Mouse (Mus musculus) 3T3-L1 (cell line): ENCODE measurements at regions not wholly inside any gene's neighbourhood (a gene's known extent, or its start where the extent isn't known, plus 50 kb on each side); places are given as distances from the start of the nearest gene placed in this dataset.

Experiments
- DNase-seq: peaks from one replicate; pipeline ENCODE4 v3.0.0-alpha.2; 2015; ENCODE audit warnings: low read depth, low spot score

DNA sequence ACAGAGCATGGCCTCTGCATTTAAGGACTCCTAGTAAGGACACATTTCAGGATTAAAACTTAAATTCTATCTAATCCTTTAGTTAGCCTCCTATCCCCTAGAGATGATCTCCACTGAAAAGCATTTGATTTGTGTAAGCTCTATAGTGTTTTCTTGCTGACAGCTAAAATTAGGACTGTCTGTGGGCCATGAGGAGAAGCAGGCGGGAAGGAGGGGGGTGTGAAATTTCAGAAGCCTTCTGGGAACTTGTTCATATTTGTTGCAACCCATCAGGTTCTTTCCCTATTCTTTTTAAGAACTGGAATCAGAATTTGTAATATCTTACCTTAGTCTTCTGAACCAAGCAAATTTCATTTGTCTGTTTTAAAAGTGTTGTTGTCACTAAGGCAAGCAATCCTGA lies 114.7 kb upstream of the Sp4 start:
- DNase-seq, result no peak

DNA sequence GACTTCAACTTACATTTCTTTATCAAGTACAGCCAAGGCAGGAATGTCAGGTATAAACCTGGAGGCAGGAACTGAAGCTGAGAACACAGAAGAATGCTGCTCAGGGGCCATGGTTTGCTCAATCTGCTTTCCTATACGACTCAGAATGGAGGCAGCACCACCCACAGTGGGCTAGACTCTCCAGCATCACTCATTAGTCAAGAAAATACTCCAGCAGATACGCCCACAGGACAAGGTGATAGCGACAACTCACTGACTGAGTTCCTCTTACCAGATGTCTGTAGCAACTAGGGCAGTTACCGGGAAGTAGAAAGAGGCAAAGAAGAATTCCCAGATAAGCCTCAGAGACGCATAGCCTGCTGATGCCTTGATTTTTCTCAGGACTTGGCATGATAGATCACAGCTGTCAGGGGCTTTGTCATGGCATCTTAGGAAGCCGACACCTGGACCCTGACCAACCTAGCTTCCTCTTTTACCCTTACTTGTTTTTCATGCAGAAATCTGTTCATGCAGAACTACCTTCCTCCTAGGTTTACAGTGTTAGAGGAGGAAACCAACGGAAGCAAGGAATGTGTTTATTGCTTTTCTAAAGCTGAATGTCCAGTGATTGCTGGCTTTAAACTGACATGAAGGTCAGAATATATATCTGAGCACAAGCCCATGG lies 110.7 kb upstream of the Sp4 start:
- no peak for DNase-seq

DNA sequence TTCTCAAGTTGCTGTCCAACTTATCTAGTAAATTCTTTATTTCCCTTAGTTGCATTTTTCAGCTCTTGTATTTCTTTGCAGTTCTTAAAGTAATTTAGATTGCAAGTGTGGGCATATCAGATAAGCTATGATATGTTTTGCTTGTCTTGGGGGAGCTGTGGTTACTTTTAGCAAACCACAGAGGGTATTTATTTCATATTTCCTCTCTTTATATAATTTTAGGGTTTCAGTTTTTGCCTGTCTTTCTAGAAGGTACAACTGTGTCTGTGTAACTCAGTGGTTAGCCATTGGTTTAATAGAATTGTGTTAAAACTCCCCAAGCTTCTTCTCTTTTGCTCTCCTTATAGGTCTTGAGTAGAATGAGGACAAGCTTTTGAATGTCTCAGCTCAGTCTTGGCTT lies 109.7 kb upstream of the Sp4 start:
- DNase-seq, result no peak

DNA sequence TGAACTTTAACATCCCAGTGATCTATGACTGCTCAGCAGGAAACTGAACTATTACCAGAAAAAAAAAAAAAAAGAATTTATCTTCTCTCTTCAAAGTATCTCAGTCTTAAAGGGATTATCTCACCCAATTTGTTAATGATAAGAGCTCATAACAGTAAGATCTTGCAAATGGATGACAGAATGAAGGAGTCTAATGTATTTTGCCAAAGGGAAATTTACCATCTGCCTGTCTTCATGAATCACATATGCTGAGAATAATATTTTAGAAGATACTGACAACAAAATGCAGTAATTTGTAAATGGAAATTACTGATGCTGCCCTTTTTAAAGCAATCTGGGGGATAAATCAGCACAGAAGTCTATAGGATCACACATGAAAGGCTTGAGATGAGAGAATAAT lies 103.9 kb upstream of the Sp4 start:
- DNase-seq, result no peak

DNA sequence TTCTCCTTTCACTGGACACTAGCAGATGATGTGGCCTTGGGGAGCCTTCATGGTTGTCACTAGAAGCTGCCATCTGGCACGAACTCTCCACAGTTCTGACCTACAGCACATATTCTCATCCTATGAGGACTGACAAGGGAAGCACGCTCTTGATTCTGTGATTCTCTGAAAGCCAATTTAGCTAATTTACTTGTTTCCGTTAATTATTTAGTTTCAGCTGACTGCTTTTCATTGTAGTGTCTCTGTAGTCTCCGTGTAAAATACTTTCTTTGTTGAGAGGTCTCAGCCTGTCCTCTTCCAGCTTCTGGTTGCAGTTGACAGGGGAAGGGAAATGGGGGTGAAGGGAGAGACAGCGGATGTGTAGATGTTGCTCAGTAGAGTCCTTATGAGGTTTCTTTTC lies 102.9 kb upstream of the Sp4 start:
- DNase-seq, result no peak

DNA sequence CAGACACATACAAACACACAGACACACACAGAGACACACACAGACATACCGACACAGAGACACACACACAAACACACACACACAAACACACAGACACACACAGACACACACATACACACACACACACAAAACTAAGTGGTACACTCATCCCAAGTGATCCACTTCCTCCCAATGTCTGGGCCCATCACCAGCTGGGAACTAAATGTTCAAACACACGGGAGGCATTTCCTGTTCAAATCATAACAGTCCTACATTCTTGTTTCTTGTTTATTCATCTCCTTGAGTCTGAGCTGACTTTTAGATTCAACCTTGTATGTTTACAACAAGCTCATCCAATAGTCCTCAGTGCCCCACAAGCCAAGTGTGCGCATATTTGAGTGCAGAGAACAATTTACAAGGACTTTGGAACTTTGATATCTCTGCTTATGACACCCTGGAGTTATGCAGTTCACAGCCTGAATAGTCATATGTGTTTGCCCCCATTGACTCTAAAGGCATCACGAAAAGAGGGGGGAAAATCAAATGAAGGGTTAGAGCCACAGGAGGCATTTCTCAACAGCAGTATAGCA lies 102.4 kb upstream of the Sp4 start:
- no peak for DNase-seq

DNA sequence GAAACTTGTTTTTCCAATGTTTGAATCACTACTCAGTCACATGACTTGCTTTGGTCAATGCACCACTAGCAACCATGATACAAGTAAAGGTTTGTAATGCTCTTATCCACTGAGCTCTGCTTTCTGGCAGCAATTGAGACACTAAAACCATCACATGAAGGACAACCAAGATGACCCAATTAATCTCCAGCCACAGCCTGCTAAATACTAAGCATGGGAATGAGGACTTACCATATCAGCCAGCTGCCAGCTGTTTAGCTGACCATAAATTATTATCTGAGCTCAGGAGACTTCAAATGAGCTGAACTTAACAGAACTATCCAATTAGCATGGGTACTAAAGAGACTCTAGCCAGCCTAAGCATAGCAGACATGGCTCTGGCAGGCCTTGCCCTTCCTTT lies 100.1 kb upstream of the Sp4 start:
- no peak for DNase-seq

DNA sequence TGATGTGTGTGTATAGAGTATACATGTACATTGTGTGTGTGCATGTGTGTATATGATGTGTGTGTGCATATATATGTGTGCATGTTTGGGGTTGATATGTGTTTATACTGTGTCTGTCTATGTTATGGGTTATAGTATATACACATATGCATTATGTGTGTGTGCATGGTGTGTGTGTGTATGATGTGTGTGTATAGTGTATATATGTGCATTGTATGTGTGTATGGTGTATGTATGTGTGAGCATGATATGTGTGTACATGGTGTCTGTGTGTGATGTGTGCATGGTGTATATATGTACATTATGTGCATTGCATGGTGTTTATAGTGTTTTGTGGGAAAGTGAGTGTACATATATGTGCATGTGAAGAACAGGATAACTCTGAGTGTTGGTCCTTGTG lies 90.4 kb upstream of the Sp4 start:
- DNase-seq, result no peak

DNA sequence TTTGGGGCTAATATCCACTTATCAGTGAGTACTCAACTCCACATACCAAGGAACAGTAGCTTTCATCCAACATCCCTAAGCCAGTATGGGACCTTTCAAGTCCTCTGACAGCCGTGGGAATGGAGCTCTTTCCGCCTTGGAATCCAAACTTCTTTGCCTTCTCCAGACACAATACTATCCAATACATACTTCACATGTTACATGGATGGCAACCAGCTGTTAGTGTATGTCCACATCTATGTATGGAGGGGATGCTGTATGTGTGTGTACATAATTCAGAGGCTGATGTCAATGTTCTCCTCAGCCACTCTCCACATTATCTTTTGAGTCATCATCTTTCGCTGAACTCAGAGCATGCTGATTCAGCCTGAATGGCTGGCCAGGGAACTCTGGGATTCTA lies 79.8 kb upstream of the Sp4 start:
- DNase-seq, result no peak

DNA sequence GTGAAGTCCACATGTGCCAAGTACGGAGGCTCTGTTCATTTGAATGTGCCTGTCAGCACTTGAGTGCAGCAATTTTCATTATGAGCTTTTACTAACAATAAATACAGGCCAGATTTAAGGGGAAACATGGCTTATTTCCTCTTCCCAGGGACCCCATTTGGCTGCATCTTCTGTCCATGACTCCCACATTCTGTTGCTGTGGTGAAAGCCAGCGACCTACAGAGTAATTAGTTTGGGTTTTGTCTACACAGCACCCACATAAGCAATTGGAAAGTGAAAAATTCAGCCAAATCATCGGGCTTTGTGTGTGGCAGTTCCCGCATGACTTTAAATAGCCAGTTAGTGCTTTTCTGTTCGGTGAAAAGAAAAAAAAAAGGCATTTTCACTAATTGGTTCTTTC lies 76.7 kb upstream of the Sp4 start:
- DNase-seq, result no peak

DNA sequence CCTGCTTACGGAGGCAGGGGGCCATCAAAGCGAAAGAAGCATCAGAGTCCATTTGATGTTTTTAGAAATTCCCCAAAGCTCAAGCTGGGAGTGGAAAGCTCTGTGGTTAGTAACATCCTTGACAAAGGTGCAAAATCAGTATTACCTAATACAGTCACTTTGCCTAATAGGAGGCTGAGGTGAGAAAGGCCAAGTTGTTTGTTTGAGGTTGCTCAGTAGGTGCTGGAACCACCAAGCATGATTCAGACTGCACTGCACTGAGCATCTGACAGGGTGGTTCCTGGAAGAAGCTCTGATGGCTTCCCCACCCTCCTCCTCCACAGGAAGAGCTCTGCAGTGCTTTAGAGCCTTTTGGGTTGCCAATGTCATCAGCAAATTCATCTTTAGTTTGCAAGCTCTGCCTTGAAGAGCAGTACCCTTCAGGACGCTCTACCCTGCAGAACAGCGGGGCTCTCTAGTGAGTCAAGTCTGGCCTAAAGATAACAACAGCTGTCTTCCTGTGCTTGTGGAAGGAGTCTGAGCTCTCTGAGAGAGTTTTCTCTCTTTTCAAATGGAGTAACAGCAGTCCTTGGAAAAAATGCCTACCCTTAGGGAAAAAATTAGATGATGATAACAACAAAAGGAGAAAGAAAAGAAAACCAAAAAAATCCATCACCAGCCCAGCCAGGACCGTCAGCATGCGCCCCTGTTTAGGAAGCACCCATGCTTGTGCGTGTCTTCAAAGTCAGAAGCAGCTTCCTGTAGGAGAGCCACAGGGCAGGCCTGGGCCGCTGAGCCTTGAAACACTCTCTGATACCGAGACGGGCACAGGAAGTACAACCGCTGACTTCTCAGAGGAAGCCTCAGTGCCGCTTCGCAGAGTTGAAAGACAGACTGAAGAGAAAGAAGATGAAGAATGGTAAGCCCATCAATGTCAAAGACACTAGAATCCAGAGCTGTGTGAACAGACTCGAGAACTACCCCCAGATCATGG lies 75.6 kb upstream of the Sp4 start:
- no peak for DNase-seq

DNA sequence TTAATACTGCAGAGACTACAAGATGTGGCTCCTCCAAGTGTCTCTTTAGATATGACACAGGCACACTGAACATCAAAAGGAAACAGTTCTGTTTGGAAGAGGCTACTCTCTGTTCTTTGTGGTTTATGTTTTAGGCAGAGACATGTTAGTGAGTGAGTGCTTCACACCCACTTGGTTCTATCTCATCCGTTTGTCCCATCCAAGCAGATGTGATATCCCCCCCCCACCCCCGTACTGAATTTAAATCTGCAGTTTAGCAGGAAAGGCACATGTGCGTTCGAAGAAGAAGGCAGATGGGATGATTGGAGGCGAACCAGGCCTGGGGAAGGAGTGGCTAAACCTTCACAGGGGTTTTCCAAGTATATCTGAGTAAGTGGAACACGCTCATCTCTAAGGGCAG lies 72.0 kb upstream of the Sp4 start:
- DNase-seq, result no peak

DNA sequence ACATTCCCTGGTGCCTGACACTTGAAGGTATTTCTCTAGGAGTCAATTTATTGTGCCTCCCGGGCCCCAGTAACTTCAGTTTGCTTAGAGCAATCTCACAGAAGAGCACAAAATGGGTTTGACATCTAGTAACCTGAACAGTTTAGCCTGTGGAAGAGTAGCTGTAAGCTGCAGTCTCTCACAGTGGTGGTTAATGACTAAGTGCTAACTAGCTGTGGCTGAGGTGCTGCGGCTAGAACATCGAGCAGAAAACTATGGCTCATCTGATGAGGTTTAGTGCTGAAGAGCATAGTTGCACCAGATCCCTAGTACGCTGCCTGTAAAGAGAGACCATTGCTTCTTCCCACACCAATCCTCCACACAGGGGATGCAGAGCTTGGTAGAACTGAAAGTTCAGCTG lies 70.7 kb upstream of the Sp4 start:
- no peak for DNase-seq

DNA sequence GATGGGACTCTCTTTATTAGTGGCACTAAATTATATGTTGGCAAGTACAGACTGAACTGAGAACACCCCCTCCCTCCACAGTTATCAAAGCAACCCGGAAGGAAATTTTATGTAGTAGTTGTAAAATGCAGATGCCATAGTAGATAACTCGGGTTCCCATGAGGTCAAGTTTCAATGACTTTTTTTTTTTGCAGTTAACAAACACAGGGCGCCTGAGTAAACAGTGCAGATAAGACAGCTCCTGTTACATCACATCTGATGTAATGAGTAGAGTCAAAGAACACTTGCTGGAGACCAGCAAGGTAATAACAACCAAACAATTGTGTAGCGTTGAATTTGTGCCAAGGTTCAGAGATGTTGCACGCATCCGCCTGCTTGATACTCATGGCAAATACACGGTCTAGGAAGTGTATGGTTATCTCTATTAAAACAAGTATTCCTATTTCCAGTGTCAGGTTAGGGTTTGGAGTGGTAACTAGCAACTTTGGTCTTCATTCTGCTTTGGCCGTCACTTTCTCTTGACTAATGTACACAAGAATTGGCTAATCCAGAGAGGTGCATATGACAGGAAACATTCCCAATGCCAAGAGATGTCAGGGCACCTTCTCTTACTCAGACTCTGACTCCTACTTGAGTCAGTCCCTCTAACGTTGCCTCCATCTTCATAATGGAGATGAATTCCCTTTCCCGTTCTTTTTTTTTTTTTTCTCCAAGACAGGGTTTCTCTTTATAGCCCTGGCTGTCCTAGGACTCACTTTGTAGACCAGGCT lies 66.3 kb upstream of the Sp4 start:
- DNase-seq, result no peak

DNA sequence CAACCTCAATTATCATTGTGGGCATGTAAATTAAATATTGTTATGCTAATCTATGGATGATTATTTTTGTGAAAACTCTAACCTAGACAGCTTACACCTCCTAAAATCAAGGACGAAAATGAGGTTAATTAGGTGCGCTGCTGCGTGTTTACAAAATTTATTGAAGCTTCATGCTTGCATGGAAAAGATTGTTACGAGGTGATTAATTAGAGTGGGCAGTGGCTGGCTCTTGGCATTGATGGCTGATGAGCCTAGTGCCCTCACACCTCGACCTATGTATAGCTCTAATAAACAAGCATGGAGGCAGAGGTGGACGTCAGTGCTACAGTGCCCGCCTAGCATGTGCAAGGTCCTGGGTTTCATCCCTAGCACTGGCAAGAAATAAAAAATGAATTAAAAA lies 51.6 kb upstream of the Sp4 start:
- no peak for DNase-seq

DNA sequence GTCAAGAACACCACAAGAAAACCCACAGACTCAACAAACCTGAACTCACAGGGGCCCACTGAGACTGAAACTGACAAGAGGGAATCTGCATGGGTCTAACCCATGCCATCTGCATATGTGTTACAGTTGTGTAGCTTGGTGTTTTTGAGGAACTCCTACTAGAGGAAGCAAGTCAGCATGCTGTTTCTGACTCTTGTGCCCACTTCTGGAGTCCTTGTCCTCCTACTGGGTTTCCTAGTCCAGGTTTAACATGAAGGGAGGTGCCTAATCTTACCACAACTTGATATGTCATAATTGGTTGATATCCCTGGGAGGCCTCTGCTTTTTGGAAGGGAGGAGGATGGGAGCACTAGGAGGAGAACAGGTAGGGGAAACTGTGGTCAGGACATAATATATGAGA lies 50.2 kb upstream of the Sp4 start:
- no peak for DNase-seq
